Mouse (Mus musculus) neural tube, embryonic 15.5 days (tissue): ENCODE results near the gene Wdr82. TPM values are rescaled to one million over a fixed set of nuclear protein-coding genes. Genes with fewer than 3 reads are reported as not detected.
A peak's percentile ranks its signal among the peaks of the same experiment; 100 is the strongest.

Source experiments
- ATAC-seq: fragments of 200-750 bp; cut with Nextera tagmentation; 2 replicates; pipeline ENCODE4 v1.8.0; 2017; ENCODE audit warnings: mild to moderate bottlenecking, moderate TSS enrichment, moderate library complexity; ENCODE audit not compliant: low FRiP score
- H3K27ac ChIP-seq: fragments of 300-500 bp; sonication (generic); replicated peaks from 2 replicates; pipeline ENCODE4 v1.5.1; 2015; ENCODE audit warnings: mild to moderate bottlenecking, inconsistent platforms
- H3K27me3 ChIP-seq: fragments of 300-500 bp; sonication (generic); replicated peaks from 2 replicates; pipeline ENCODE4 v1.6.1; 2015; ENCODE audit warnings: inconsistent platforms
- H3K36me3 ChIP-seq: fragments of 300-500 bp; sonication (generic); 2 replicates; pipeline ENCODE4 v1.6.1; 2015; ENCODE audit warnings: inconsistent platforms
- H3K4me1 ChIP-seq: fragments of 300-500 bp; sonication (generic); 2 replicates; pipeline ENCODE4 v1.6.1; 2015; ENCODE audit warnings: inconsistent platforms
- H3K4me2 ChIP-seq: fragments of 300-500 bp; sonication (generic); 2 replicates; pipeline ENCODE4 v1.6.1; 2015; ENCODE audit warnings: inconsistent platforms, mild to moderate bottlenecking, moderate library complexity
- H3K4me3 ChIP-seq: fragments of 300-500 bp; sonication (generic); replicated peaks from 2 replicates; pipeline ENCODE4 v1.5.1; 2015; ENCODE audit warnings: mild to moderate bottlenecking, inconsistent platforms
- H3K9ac ChIP-seq: fragments of 300-500 bp; sonication (generic); replicated peaks from 2 replicates; pipeline ENCODE4 v1.6.1; 2015; ENCODE audit warnings: mild to moderate bottlenecking, inconsistent platforms
- H3K9me3 ChIP-seq: fragments of 300-500 bp; sonication (generic); replicated peaks from 2 replicates; pipeline ENCODE4 v1.6.1; 2016; ENCODE audit warnings: inconsistent platforms
- WGBS: fragments of 180-500 bp; shearing (Covaris S2); methylation state at CpG from one replicate; pipeline ENCODE4 v1.1.7; 2015; ENCODE audit warnings: mixed read lengths; 5-methylcytosine and 5-hydroxymethylcytosine counted together
- microRNA counts: library from miRNA; unstranded; fragments of <30 nt; microRNA quantifications from one replicate; lab custom pipeline; 2016
- microRNA-seq: library from miRNA; unstranded; fragments of <30 nt; microRNA quantifications from one replicate; pipeline ENCODE4, GENCODE M21; 2017
- polyA plus RNA-seq: library from polyadenylated mRNA; unstranded; fragments of >200 nt; fragmentation: Nextera tagmentation; extraction: Ambion mirVana; gene quantifications from 2 replicates; pipeline ENCODE4 v1.2.1, GENCODE M21; 2015

Gene Wdr82
- polyA plus RNA-seq, 1 experiment from 2014 or later = 32.1 TPM

- peaks cover 42% of the 10 kb centered on the region for H3K36me3 ChIP-seq
- no peak overlapping the region for H3K4me3 ChIP-seq
- no peak overlapping the region for H3K9ac ChIP-seq
- H3K9me3 ChIP-seq = no peaks in the 10 kb centered on the region
- no peak for ATAC-seq
- WGBS = 88% methylated on average over 7 of the region's 7 CpGs
- H3K4me2 ChIP-seq = no peak overlapping the region
- H3K4me1 ChIP-seq = peaks cover 4% of the 10 kb centered on the region
- no peak overlapping the region for H3K27ac ChIP-seq
- no peaks in the 10 kb centered on the region for H3K27me3 ChIP-seq
Observed at GRCm38 (mm10) chr9:106231220-106231619, 60.5 kb downstream of the Wdr82 start.

GRCm38 (mm10) chr9:106231816-106232215, 61.1 kb downstream of the Wdr82 start:
- Histone ChIP-seq H3K4me3 (no peak overlapping the region), H3K9ac (no peak overlapping the region), H3K4me2 (no peak overlapping the region), H3K27ac (no peak overlapping the region), H3K4me1 (no peaks in the 10 kb centered on the region), H3K27me3 (no peaks in the 10 kb centered on the region), H3K9me3 (no peaks in the 10 kb centered on the region), H3K36me3 (peaks cover 48% of the 10 kb centered on the region)
- 88% methylated on average over 4 of the region's 4 CpGs for WGBS
- ATAC-seq = no peak

DNA sequence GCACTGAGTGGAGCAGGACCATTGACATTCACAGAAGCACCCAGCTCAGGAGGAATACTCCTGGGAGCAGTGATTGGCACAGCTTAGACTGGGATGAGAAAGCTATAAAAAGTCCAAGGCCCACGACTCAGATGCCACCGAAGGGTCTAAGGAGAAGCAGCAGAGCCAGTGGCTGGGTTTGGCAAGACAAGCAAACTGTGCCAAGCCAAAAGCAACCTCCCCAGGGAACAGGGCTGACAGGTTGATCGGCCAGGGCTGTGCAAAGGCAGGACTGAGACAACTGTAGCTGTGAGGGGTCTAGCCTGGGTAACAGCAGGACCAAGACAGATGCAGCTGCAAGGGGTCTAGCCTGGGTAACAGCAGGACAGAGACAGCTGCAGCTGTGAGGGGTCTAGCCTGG, 62.2 kb downstream of the Wdr82 start:
- WGBS = 87% methylated on average over 3 of the region's 3 CpGs
- Histone ChIP-seq H3K9ac (no peak overlapping the region), H3K36me3 (peaks cover 59% of the 10 kb centered on the region), H3K4me2 (no peak overlapping the region), H3K27ac (no peak overlapping the region), H3K9me3 (no peaks in the 10 kb centered on the region), H3K4me1 (no peaks in the 10 kb centered on the region), H3K27me3 (no peaks in the 10 kb centered on the region), H3K4me3 (no peak overlapping the region)
- ATAC-seq = no peak

GRCm38 (mm10) chr9:106233953-106234352, 63.2 kb downstream of the Wdr82 start:
- Histone ChIP-seq H3K9me3 (no peaks in the 10 kb centered on the region), H3K27ac (no peak overlapping the region), H3K9ac (no peak overlapping the region), H3K36me3 (peaks cover 69% of the 10 kb centered on the region), H3K27me3 (no peaks in the 10 kb centered on the region), H3K4me1 (no peaks in the 10 kb centered on the region), H3K4me3 (no peak overlapping the region), H3K4me2 (no peak overlapping the region)
- ATAC-seq = no peak
- WGBS = 71% methylated on average over 6 of the region's 6 CpGs

- peaks cover 83% of the 10 kb centered on the region for H3K36me3 ChIP-seq
- H3K4me3 ChIP-seq = no peak overlapping the region
- 91% methylated on average over 23 of the region's 23 CpGs for WGBS
- no peak for ATAC-seq
- no peaks in the 10 kb centered on the region for H3K27me3 ChIP-seq
- H3K9ac ChIP-seq = no peak overlapping the region
- H3K9me3 ChIP-seq = no peaks in the 10 kb centered on the region
- H3K4me2 ChIP-seq = no peak overlapping the region
- H3K4me1 ChIP-seq = no peaks in the 10 kb centered on the region
- H3K27ac ChIP-seq = no peak overlapping the region
Observed at GRCm38 (mm10) chr9:106235194-106235830, 64.6 kb downstream of the Wdr82 start.

DNA sequence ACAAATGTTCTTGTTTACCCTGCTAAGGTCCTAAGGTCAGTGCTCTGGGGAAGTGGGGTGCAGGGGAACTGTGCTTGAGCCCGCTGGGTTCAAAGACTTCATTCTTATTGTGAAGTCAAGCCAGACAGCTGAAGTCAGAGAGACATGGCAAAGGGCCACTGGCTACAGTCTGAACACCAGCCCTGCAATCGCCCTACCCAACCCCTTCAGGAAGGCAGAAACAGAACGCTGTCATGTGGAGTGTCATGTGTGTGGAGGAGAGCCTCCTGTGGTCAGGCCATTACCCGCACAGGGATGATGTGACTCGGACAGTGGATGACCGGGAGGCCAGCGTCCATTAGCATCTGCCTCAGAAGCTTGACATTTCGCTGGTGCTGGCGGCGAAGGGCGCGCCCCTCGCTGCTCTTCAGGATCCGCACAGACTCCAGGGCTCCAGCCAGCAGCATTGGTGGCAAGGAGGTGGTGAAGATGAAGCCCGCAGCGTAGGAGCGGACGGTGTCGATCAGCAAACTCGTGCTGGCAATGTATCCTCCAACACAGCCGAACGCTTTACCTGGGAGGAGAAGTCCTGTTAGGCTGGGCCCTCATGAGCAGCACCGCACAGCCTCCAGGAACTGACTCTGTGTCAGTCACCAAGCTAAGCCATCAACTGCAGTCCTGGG, 65.6 kb downstream of the Wdr82 start:
- Histone ChIP-seq H3K4me3 (no peak overlapping the region), H3K9ac (no peak overlapping the region), H3K36me3 (peaks cover 93% of the 10 kb centered on the region), H3K9me3 (no peaks in the 10 kb centered on the region), H3K4me1 (no peaks in the 10 kb centered on the region), H3K27me3 (no peaks in the 10 kb centered on the region), H3K27ac (no peak overlapping the region), H3K4me2 (no peak overlapping the region)
- ATAC-seq = no peak
- 93% methylated on average over 23 of the region's 23 CpGs for WGBS

DNA sequence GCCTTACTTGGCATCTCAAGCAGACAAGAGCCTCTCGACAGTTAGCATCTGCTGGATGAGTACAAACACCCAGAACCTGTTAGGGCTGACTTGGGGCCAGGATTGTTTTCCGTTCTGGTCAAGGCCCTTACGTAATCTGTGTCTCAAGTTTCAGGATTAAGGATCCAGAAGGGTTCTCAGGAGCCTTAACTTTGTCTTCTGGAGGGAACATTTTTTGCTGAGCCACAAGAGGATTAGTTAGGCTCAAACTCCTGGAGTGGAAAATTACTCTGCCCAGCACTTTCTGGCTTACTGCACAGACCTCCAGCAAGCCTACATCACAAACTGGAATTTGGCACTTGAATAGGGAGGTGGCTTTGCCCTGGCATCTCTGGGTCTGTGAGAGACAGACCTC, 66.1 kb downstream of the Wdr82 start:
- Histone ChIP-seq H3K9ac (no peak overlapping the region), H3K36me3 (peaks cover 98% of the 10 kb centered on the region), H3K9me3 (no peaks in the 10 kb centered on the region), H3K4me2 (no peak overlapping the region), H3K27me3 (no peaks in the 10 kb centered on the region), H3K27ac (no peak overlapping the region), H3K4me3 (no peak overlapping the region), H3K4me1 (no peaks in the 10 kb centered on the region)
- 91% methylated on average over 3 of the region's 3 CpGs for WGBS
- no peak for ATAC-seq

GRCm38 (mm10) chr9:106237401-106237800, 66.7 kb downstream of the Wdr82 start:
- Histone ChIP-seq H3K4me1 (no peaks in the 10 kb centered on the region), H3K4me3 (no peak overlapping the region), H3K9ac (no peak overlapping the region), H3K27me3 (no peaks in the 10 kb centered on the region), H3K36me3 (peaks cover 99% of the 10 kb centered on the region), H3K9me3 (no peaks in the 10 kb centered on the region), H3K4me2 (no peak overlapping the region), H3K27ac (no peak overlapping the region)
- no peak for ATAC-seq
- 91% methylated on average over 8 of the region's 8 CpGs for WGBS

DNA sequence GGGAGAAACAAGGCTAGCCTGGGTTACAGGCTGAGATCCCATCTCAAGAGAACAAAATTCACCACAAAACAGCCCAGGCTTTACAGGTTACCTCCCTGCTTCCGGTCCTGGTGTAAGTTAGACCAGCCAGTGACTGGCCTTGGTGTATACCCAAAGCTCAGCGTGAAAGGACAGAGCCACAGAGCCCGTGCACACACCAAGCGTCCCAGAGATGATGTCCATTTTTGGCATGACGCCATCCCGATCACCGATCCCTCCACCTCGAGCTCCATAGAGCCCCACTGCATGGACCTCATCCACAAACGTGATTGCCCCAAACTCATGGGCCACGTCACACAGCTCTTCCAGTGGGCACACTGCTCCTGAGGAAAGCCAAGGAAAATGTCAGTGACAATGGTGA, 67.2 kb downstream of the Wdr82 start:
- no peaks in the 10 kb centered on the region for H3K4me1 ChIP-seq
- WGBS = 95% methylated on average over 10 of the region's 10 CpGs
- no peak overlapping the region for H3K4me2 ChIP-seq
- peaks cover 99% of the 10 kb centered on the region for H3K36me3 ChIP-seq
- ATAC-seq = no peak
- no peak overlapping the region for H3K9ac ChIP-seq
- no peak overlapping the region for H3K27ac ChIP-seq
- H3K4me3 ChIP-seq = no peak overlapping the region
- H3K9me3 ChIP-seq = no peaks in the 10 kb centered on the region
- H3K27me3 ChIP-seq = no peaks in the 10 kb centered on the region

MicroRNA genes within 50 kb of the gene (microRNA counts, 519-probe panel; counts per million panel counts)
- 4,457 counts per million, percentile 98 among the panel's probes with 10 or more counts for microRNA mmu-let-7g (lab: Ali Mortazavi, UCI)

Small RNA genes lying within 50 kb of the gene (microRNA-seq; reads per million reads assigned to microRNA genes)
- gene Mir135a-1 (182 reads per million, percentile 61 among the genes with 10 or more reads in this experiment), gene Mirlet7g (38,639 reads per million, percentile 99 among the genes with 10 or more reads in this experiment)

Other genes starting within 250 kb of the Wdr82 start
- gene Col6a5, start 210.3 kb upstream of the Wdr82 start, polyA plus RNA-seq = 0.04 and 0.17 TPM in 2 replicates
- gene Col6a4, start 74.1 kb upstream of the Wdr82 start, polyA plus RNA-seq = 1.2 and 3.5 TPM in 2 replicates
- 2.3 and 2.7 TPM in 2 replicates for gene Glyctk, start 12.8 kb upstream of the Wdr82 start, polyA plus RNA-seq
- gene Ppm1m, start 28.8 kb downstream of the Wdr82 start, polyA plus RNA-seq = 16.9 and 20.5 TPM in 2 replicates
- gene Twf2, start 32.2 kb downstream of the Wdr82 start, polyA plus RNA-seq = 48.1 and 58.2 TPM in 2 replicates
- gene Tlr9, start 51.7 kb downstream of the Wdr82 start, polyA plus RNA-seq = 0.05 TPM in 1 of 2 replicates, not detected in the other
- 105 and 107 TPM in 2 replicates for gene Alas1, start 77.7 kb downstream of the Wdr82 start, polyA plus RNA-seq
- gene Poc1a, start 110.1 kb downstream of the Wdr82 start, polyA plus RNA-seq = 7.0 and 13.3 TPM in 2 replicates
- 13.9 and 16.4 TPM in 2 replicates for gene Dusp7, start 197.7 kb downstream of the Wdr82 start, polyA plus RNA-seq